Mouse (Mus musculus) neutrophil, adult 83 days (primary cell): ENCODE measurements around the gene Ttc22. TPM values are rescaled to one million over a fixed set of nuclear protein-coding genes. Genes with fewer than 3 reads are reported as not detected.

ENCODE experiments used
- total RNA-seq, 2 experiments: library from RNA; stranded (reverse); gene quantifications; one replicate each; pipeline ENCODE4 v1.2.4; 2023

Gene Ttc22
- not detected for total RNA-seq

DNA sequence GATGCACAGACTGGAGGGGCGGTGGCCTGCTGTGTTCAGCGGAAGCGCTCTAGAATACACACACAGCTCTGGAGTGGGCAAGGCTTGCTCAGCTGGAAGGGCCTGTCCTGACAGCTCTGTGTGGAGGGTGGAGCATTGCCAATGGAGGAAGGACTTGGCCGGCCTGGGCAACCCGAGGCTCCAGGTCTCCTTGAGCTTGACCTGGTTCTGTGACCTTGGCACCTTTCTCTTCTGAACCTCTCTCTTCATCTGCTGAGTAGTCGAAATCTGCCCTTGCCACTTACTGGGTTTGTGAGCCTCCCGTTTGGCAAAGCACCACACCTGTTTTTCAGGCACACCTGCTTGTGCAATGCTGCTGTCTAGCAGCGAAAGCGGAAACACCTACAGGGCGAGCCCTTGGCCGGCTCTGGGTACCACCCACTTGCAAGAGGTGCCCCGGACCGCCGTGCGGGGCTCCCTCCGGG, at the start of gene Ttc22:
Ttc22 (plus strand) TSS at position 403 of the 464 bp plus-strand sequence.

GRCm38 (mm10) chr4:106617056-106617455, 5.2 kb upstream of the Ttc22 start, which contains the start of gene Lexm:
TSS of gene Lexm (minus strand) at chr4:106617241.

DNA sequence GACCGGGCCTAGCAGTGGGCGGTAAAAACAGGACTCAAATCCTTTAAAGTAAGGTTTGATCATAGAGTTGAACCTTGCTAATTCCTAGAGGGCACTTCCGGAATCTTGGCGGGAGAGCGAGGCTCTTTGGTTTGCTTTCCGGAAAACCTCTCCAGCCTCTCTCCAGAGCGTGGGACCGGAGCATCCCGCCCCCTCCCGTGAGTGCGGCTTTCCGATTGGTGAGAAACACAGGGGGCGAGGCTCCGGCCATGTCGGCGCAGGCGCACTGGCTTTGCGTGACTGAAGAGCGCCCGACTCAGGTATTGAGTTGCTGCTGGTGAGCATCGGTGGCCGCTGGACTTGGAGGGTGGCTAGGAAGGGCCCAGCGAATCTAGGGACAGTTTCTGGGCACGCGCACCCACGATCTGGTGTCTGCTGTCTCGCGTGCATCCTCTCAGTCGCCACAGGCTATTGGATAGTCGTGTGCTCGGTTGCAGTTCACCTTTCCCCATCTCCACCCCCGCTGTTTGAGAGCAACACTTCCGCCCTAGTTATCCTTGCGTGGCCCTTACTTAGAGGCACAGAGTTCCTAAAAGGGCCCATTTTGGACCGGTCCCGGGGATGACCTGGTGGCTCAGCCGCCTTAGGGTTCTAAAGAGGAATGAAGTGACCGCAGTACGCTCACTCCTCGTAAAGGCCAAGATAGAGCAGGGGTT, 28.7 kb downstream of the Ttc22 start, which contains the start of gene Pars2:
Pars2 (plus strand) TSS at position 237 of the 695 bp plus-strand sequence.

DNA sequence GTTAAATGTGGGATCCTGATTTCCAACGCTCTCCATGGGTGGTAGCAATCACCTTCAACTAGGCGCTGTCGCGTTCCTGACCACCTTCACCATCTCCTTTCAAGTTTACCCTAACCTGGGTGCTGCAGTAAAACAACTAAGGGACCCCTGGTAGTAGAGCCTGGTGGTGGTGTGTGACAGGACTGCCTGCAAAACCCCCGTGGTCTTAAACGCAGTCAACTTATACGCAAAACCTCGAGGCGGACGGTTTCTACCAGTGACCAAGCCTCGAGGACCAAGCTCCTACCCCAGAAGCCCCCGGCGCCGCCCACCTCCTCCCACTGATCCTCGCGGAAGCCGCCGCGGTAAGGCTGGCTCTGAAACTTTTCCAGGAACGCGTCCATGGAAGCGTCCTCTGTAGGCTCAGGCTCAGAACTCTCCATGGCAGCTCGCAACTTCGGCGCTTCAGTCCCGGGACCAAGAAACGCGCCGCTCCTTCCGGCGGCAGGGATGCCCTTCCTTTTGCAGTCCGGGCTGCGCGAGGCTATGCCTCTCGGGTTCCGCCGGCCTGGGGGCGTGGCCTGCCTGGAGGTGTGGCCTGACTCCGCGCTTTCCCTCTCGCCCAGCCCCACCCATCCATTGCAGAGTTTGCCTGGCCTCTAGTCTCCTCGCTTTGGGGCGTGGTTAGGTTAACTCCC, 56.3 kb downstream of the Ttc22 start, which contains the start of gene Ttc4:
Ttc4 (minus strand) TSS at position 503 of the 677 bp plus-strand sequence.

Other genes starting within 250 kb of the Ttc22 start
- not detected for gene Pcsk9, start 158.1 kb upstream of the Ttc22 start, total RNA-seq
- gene Bsnd, start 130.1 kb upstream of the Ttc22 start, total RNA-seq = not detected
- gene Dhcr24, start 61.4 kb upstream of the Ttc22 start, total RNA-seq = 1 to 10 TPM; 4.3 to 6.0 TPM
- not detected for gene Lexm, start 5.2 kb upstream of the Ttc22 start, total RNA-seq
- 1 to 10 TPM; 1.9 to 2.3 TPM for gene Pars2, start 28.6 kb downstream of the Ttc22 start, total RNA-seq
- 10 to 100 TPM; 12.7 to 13.4 TPM for gene Ttc4, start 56.5 kb downstream of the Ttc22 start, total RNA-seq
- gene Mroh7, start 108.5 kb downstream of the Ttc22 start, total RNA-seq = not detected
- gene Fam151a, start 111.5 kb downstream of the Ttc22 start, total RNA-seq = not detected
- 10 to 100 TPM in 1 of 2 experiments, 1 to 10 TPM in 1; 9.3 to 10.1 TPM for gene Acot11, start 182.6 kb downstream of the Ttc22 start, total RNA-seq